Mouse (Mus musculus): Measurements from ENCODE around the gene Babam1. TPM values are rescaled to one million over a fixed set of nuclear protein-coding genes. Genes with fewer than 3 reads are reported as not detected.

Gene Babam1
- polyA plus RNA-seq, 1 experiment from 2014 or later = 99.6 TPM

- no peak overlapping the region for H3K27ac ChIP-seq
- H3K9me3 ChIP-seq = no peaks in the 10 kb centered on the region
- peaks cover 20% of the 10 kb centered on the region for H3K36me3 ChIP-seq
- H3K27me3 ChIP-seq = no peaks in the 10 kb centered on the region
- peak overlapping the region; percentile 83 for H3K4me3 ChIP-seq
- peak overlapping the region; percentile 67; the same call in 1 of the 2 replicates for H3K9ac ChIP-seq
- peak overlapping the region; percentile 80 for H3K4me2 ChIP-seq (replicated peaks)
- peaks cover 6% of the 10 kb centered on the region for H3K4me1 ChIP-seq
- no peak for ATAC-seq (ENCODE audit: insufficient number of reproducible peaks, insufficient read depth, low FRiP score, low TSS enrichment)
- WGBS = 84% methylated on average over 12 of the region's 12 CpGs
Measured at GRCm38 (mm10) chr8:71397701-71398100, 1.0 kb downstream of the Babam1 start.

- Histone ChIP-seq H3K4me2 (replicated peaks) (no peak overlapping the region), H3K27ac (no peak overlapping the region), H3K9ac (no peak overlapping the region), H3K9me3 (no peaks in the 10 kb centered on the region), H3K36me3 (peaks cover 20% of the 10 kb centered on the region), H3K27me3 (no peaks in the 10 kb centered on the region), H3K4me3 (no peak overlapping the region), H3K4me1 (peaks cover 6% of the 10 kb centered on the region)
- ATAC-seq (ENCODE audit: insufficient number of reproducible peaks, insufficient read depth, low FRiP score, low TSS enrichment) = no peak
- 90% methylated on average over 2 of the region's 2 CpGs for WGBS
Measured at GRCm38 (mm10) chr8:71400826-71401225, 4.2 kb downstream of the Babam1 start.

GRCm38 (mm10) chr8:71401454-71401853 is 4.8 kb downstream of the Babam1 start:
- Histone ChIP-seq H3K4me2 (replicated peaks) (no peak overlapping the region), H3K9ac (no peak overlapping the region), H3K27ac (no peak overlapping the region), H3K4me3 (no peak overlapping the region), H3K36me3 (peaks cover 20% of the 10 kb centered on the region), H3K4me1 (peaks cover 10% of the 10 kb centered on the region), H3K9me3 (no peaks in the 10 kb centered on the region), H3K27me3 (no peaks in the 10 kb centered on the region)
- ATAC-seq (ENCODE audit: insufficient number of reproducible peaks, insufficient read depth, low FRiP score, low TSS enrichment) = no peak

GRCm38 (mm10) chr8:71402446-71402964 is 5.8 kb downstream of the Babam1 start:
- Histone ChIP-seq H3K36me3 (peaks cover 25% of the 10 kb centered on the region), H3K27me3 (no peaks in the 10 kb centered on the region), H3K27ac (no peak overlapping the region), H3K4me2 (replicated peaks) (no peak overlapping the region), H3K4me3 (no peak overlapping the region), H3K9ac (no peak overlapping the region), H3K9me3 (no peaks in the 10 kb centered on the region), H3K4me1 (peaks cover 18% of the 10 kb centered on the region)
- no peak for ATAC-seq (ENCODE audit: insufficient number of reproducible peaks, insufficient read depth, low FRiP score, low TSS enrichment)
- WGBS = 82% methylated on average over 9 of the region's 9 CpGs

DNA sequence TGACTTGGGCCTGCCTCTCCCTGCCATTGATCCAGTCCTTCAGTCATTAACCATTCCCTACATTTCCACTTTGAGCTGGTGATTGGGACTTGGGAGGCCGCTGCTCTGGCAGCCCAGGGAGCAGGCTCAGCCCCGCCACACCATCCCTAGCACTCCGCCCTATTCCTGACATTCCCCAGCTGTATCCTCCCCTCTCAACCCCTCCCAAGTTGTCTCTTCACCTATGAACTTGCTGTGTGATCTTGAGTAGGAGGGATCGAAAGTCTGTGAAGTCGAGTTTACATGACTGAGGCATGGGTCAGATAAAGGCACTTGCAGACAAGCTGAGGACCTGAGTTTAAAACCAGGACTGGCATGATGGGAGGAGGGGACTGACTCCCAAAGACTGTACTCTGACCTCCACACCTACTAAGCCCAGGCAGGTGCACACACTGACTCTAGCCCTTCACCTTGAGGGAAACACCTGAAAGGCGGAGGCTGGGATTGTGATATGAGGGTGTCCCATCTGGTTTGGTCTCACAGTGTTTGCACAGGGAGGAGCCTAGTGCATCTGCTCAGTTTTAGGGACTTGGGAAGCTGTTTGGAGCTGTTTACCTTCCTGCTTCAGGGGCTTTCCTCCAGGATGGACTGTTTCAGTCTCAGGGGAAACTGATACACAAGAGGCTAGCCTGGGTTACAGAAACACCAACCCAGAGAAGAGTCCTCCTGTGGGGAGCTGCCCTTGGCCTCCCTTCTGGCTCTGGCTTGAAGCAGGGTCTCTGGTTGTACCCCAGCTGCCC is 6.6 kb downstream of the Babam1 start:
- H3K4me3 ChIP-seq = no peak overlapping the region
- ATAC-seq (ENCODE audit: insufficient number of reproducible peaks, insufficient read depth, low FRiP score, low TSS enrichment) = no peak
- no peaks in the 10 kb centered on the region for H3K9me3 ChIP-seq
- H3K4me1 ChIP-seq = peaks cover 15% of the 10 kb centered on the region
- no peak overlapping the region for H3K9ac ChIP-seq
- peaks cover 30% of the 10 kb centered on the region for H3K36me3 ChIP-seq
- H3K27ac ChIP-seq = no peak overlapping the region
- no peaks in the 10 kb centered on the region for H3K27me3 ChIP-seq
- 85% methylated on average over 6 of the region's 6 CpGs for WGBS
- no peak overlapping the region for H3K4me2 ChIP-seq (replicated peaks)

DNA sequence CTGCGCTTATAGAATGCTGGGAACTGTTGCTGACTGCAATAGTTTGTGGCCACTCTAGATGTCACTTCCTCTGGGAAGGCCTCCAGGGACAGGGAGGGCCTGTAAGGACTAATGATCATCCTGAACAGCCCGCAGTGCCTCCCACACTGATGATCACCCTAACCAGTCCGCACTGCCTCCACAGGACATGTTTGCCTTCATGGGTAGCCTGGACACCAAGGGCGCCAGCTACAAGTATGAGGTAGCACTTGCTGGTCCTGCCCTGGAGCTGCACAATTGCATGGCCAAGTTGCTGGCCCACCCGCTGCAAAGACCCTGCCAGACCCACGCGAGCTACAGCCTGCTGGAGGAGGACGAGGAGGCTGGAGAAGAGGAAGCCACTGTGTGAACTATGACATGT is 7.3 kb downstream of the Babam1 start:
- Histone ChIP-seq H3K36me3 (peaks cover 31% of the 10 kb centered on the region), H3K9me3 (no peaks in the 10 kb centered on the region), H3K9ac (no peak overlapping the region), H3K4me3 (no peak overlapping the region), H3K27ac (0 out of 2 replicates have a peak overlapping the region, but pooled peaks have one; percentile 36), H3K27me3 (no peaks in the 10 kb centered on the region), H3K4me1 (peaks cover 15% of the 10 kb centered on the region), H3K4me2 (replicated peaks) (no peak overlapping the region)
- no peak for ATAC-seq (ENCODE audit: insufficient number of reproducible peaks, insufficient read depth, low FRiP score, low TSS enrichment)
- WGBS = 90% methylated on average over 8 of the region's 8 CpGs

- peaks cover 33% of the 10 kb centered on the region for H3K36me3 ChIP-seq
- no peak overlapping the region for H3K4me3 ChIP-seq
- H3K4me2 ChIP-seq (replicated peaks) = no peak overlapping the region; the same call in 1 of the 2 replicates
- no peak overlapping the region for H3K9ac ChIP-seq
- peaks cover 15% of the 10 kb centered on the region for H3K4me1 ChIP-seq
- H3K27me3 ChIP-seq = no peaks in the 10 kb centered on the region
- WGBS = 87% methylated on average over 9 of the region's 9 CpGs
- no peak for ATAC-seq (ENCODE audit: insufficient number of reproducible peaks, insufficient read depth, low FRiP score, low TSS enrichment)
- no peak overlapping the region for H3K27ac ChIP-seq
- no peaks in the 10 kb centered on the region for H3K9me3 ChIP-seq
Measured at GRCm38 (mm10) chr8:71404951-71405351, 8.3 kb downstream of the Babam1 start.

DNA sequence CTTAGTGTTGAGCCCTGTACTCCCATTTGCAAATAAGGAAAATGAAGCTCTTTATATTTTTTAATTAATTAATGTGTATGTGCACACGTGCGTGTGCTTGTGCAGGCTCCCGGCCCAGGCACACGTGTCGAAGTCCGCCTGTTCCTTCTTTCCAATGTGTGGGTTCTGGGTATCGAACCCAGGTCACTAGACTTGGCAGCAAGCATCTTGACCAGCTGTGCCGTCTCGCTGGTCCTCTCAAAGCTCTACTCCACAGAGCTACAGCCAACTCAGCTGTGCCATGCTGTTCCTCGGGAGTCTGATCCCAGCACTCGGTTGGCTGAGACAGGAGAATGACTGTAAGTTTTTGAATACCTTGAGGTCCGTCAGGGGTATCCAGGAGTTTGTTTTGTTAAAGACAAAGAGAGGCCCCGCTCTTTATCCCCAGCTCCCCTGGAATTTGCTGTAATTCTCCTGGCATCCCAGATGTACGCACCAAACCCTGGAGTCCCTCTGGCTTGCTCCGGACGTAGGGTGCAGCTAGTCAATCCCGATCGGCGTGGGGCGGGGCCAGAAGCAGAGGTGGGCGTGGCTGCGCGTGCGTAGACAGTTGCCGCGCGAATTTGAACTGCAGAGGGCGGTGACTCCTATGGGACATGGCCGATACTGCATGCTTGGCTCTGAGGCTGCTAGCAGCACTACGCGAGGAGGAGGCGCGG is 8.9 kb downstream of the Babam1 start, which contains the start of gene Ankle1:
Gene Ankle1 (plus strand): TSS at position 610 of the 698 bp plus-strand sequence.
- 18% methylated on average over 33 of the region's 33 CpGs for WGBS
- Histone ChIP-seq H3K27ac (peak within 1 kb of the TSS; percentile 67), H3K4me2 (replicated peaks) (peak within 1 kb of the TSS; percentile 84), H3K4me1 (peaks cover 15% of the 10 kb centered on the region), H3K9me3 (no peaks in the 10 kb centered on the region), H3K27me3 (no peaks in the 10 kb centered on the region), H3K4me3 (peak within 1 kb of the TSS; percentile 68), H3K9ac (peak within 1 kb of the TSS; percentile 62), H3K36me3 (peaks cover 31% of the 10 kb centered on the region)
- peak; percentile 79 for ATAC-seq (ENCODE audit: insufficient number of reproducible peaks, insufficient read depth, low FRiP score, low TSS enrichment)

- Histone ChIP-seq H3K36me3 (peaks cover 27% of the 10 kb centered on the region), H3K27ac (peak overlapping the region; percentile 26; the same call in 1 of the 2 replicates), H3K9me3 (no peaks in the 10 kb centered on the region), H3K9ac (peak overlapping the region; percentile 62), H3K4me2 (replicated peaks) (peak overlapping the region; percentile 84), H3K27me3 (no peaks in the 10 kb centered on the region), H3K4me1 (peaks cover 15% of the 10 kb centered on the region), H3K4me3 (peak overlapping the region; percentile 68)
- WGBS = 1% methylated on average over 54 of the region's 55 CpGs
- ATAC-seq (ENCODE audit: insufficient number of reproducible peaks, insufficient read depth, low FRiP score, low TSS enrichment) = peak; percentile 79
Measured at GRCm38 (mm10) chr8:71406099-71407015, 9.7 kb downstream of the Babam1 start.

GRCm38 (mm10) chr8:71407441-71407840 is 10.8 kb downstream of the Babam1 start:
- peaks cover 27% of the 10 kb centered on the region for H3K36me3 ChIP-seq
- no peaks in the 10 kb centered on the region for H3K9me3 ChIP-seq
- WGBS = 92% methylated on average over 14 of the region's 14 CpGs
- no peak overlapping the region for H3K27ac ChIP-seq
- no peaks in the 10 kb centered on the region for H3K27me3 ChIP-seq
- H3K4me1 ChIP-seq = peaks cover 15% of the 10 kb centered on the region
- peak overlapping the region; percentile 84 for H3K4me2 ChIP-seq (replicated peaks)
- H3K4me3 ChIP-seq = peak overlapping the region; percentile 68; the same call in 1 of the 2 replicates
- ATAC-seq (ENCODE audit: insufficient number of reproducible peaks, insufficient read depth, low FRiP score, low TSS enrichment) = no peak
- no peak overlapping the region for H3K9ac ChIP-seq

DNA sequence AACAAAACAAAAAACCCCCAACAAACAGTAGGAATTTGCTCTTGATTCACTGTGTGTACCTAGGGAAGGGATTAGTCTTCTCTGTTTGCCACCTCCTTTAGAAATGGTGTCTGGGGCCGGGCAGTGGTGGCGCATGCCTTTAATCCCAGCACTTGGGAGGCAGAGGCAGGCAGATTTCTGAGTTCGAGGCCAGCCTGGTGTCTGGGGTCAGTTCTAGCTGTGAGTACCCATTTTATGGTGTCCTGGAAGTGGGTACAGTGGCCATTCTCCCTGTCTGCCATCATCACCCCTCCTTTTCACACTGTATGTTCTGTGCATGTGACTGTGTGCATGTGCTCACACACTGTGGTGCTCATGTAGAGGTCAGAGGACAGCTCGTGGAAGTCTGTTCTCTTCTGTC is 11.6 kb downstream of the Babam1 start:
- Histone ChIP-seq H3K4me1 (peaks cover 15% of the 10 kb centered on the region), H3K9ac (no peak overlapping the region), H3K27ac (no peak overlapping the region), H3K36me3 (peaks cover 27% of the 10 kb centered on the region), H3K27me3 (no peaks in the 10 kb centered on the region), H3K9me3 (no peaks in the 10 kb centered on the region), H3K4me2 (replicated peaks) (no peak overlapping the region), H3K4me3 (no peak overlapping the region)
- WGBS = 88% methylated on average over 4 of the region's 4 CpGs
- ATAC-seq (ENCODE audit: insufficient number of reproducible peaks, insufficient read depth, low FRiP score, low TSS enrichment) = no peak
